Mouse (Mus musculus) hindbrain, embryonic 15.5 days (tissue): ENCODE measurements around the gene Uhmk1. TPM values are rescaled to one million over a fixed set of nuclear protein-coding genes. Genes with fewer than 3 reads are reported as not detected.

Experiments
- ATAC-seq: fragments of 200-750 bp; cut with Nextera tagmentation; 2 replicates; pipeline ENCODE4 v1.8.0; 2017; ENCODE audit warnings: low read depth, moderate number of reproducible peaks, moderate TSS enrichment; ENCODE audit not compliant: low FRiP score
- H3K27ac ChIP-seq: fragments of 300-500 bp; sonication (generic); replicated peaks from 2 replicates; pipeline ENCODE4 v1.5.1; 2015; ENCODE audit warnings: mild to moderate bottlenecking, inconsistent platforms
- H3K27me3 ChIP-seq: fragments of 300-500 bp; sonication (generic); 2 replicates; pipeline ENCODE4 v1.6.1; 2015; ENCODE audit warnings: control low read depth, inconsistent platforms
- H3K36me3 ChIP-seq: fragments of 300-500 bp; sonication (generic); 2 replicates; pipeline ENCODE4 v1.6.1; 2015; ENCODE audit warnings: control low read depth, inconsistent platforms
- H3K4me1 ChIP-seq: fragments of 300-500 bp; sonication (generic); replicated peaks from 2 replicates; pipeline ENCODE4 v1.6.1; 2015; ENCODE audit warnings: control low read depth, inconsistent platforms
- H3K4me2 ChIP-seq: fragments of 300-500 bp; sonication (generic); 2 replicates; pipeline ENCODE4 v1.6.1; 2015; ENCODE audit warnings: moderate library complexity, mild to moderate bottlenecking, inconsistent platforms
- H3K4me3 ChIP-seq: fragments of 300-500 bp; sonication (generic); 2 replicates; pipeline ENCODE4 v1.5.1; 2015; ENCODE audit warnings: mild to moderate bottlenecking, inconsistent platforms
- H3K9ac ChIP-seq: fragments of 300-500 bp; sonication (generic); 2 replicates; pipeline ENCODE4 v1.6.1; 2015; ENCODE audit warnings: inconsistent platforms
- H3K9me3 ChIP-seq: fragments of 300-500 bp; sonication (generic); 2 replicates; pipeline ENCODE4 v1.6.1; 2016; ENCODE audit warnings: control low read depth, inconsistent platforms
- WGBS: fragments of 180-500 bp; shearing (Covaris S2); methylation state at CpG from one replicate; pipeline ENCODE4 v1.1.7; 2015; 5-methylcytosine and 5-hydroxymethylcytosine counted together
- polyA plus RNA-seq: library from polyadenylated mRNA; unstranded; fragments of >200 nt; fragmentation: Nextera tagmentation; extraction: Ambion mirVana; gene quantifications from 2 replicates; pipeline ENCODE4 v1.2.1, GENCODE M21; 2015

Gene Uhmk1
- polyA plus RNA-seq, 1 experiment from 2014 or later = 9.6 TPM

- Histone ChIP-seq H3K4me3 (no peak overlapping the region), H3K27me3 (no peaks in the 10 kb centered on the region), H3K9ac (no peak overlapping the region), H3K4me2 (no peak overlapping the region), H3K9me3 (no peaks in the 10 kb centered on the region), H3K36me3 (peaks cover 21% of the 10 kb centered on the region; the same call in 1 of the 2 replicates), H3K4me1 (no peaks in the 10 kb centered on the region), H3K27ac (no peak overlapping the region)
- whole genome bisulfite sequencing = 55% methylated on average over 6 of the region's 6 CpGs
- ATAC-seq = no peak
Observed at GRCm38 (mm10) chr1:170150870-170151269, 64.3 kb downstream of the Uhmk1 start.

- Histone ChIP-seq H3K9me3 (no peaks in the 10 kb centered on the region), H3K4me2 (no peak overlapping the region), H3K27ac (no peak overlapping the region), H3K9ac (no peak overlapping the region), H3K36me3 (peaks cover 21% of the 10 kb centered on the region; the same call in 1 of the 2 replicates), H3K4me1 (no peaks in the 10 kb centered on the region), H3K4me3 (no peak overlapping the region), H3K27me3 (no peaks in the 10 kb centered on the region)
- 93% methylated on average over 4 of the region's 4 CpGs for WGBS
- no peak for ATAC-seq
Observed at GRCm38 (mm10) chr1:170149756-170150155, 65.4 kb downstream of the Uhmk1 start.

- Histone ChIP-seq H3K4me2 (no peak overlapping the region), H3K4me1 (no peaks in the 10 kb centered on the region), H3K4me3 (no peak overlapping the region), H3K9me3 (no peaks in the 10 kb centered on the region), H3K9ac (no peak overlapping the region), H3K27me3 (no peaks in the 10 kb centered on the region), H3K27ac (no peak overlapping the region), H3K36me3 (peaks cover 21% of the 10 kb centered on the region; the same call in 1 of the 2 replicates)
- ATAC-seq = no peak
- 91% methylated on average over 6 of the region's 6 CpGs for WGBS
Observed at GRCm38 (mm10) chr1:170148536-170148935, 66.7 kb downstream of the Uhmk1 start.

GRCm38 (mm10) chr1:170147651-170148448 lies 67.3 kb downstream of the Uhmk1 start:
- Histone ChIP-seq H3K4me1 (no peaks in the 10 kb centered on the region), H3K36me3 (peaks cover 25% of the 10 kb centered on the region; the same call in 1 of the 2 replicates), H3K4me3 (no peak overlapping the region), H3K27me3 (no peaks in the 10 kb centered on the region), H3K9ac (no peak overlapping the region), H3K4me2 (no peak overlapping the region), H3K9me3 (no peaks in the 10 kb centered on the region), H3K27ac (no peak overlapping the region)
- no peak for ATAC-seq
- 86% methylated on average over 9 of the region's 9 CpGs for WGBS

GRCm38 (mm10) chr1:170145606-170146005 lies 69.6 kb downstream of the Uhmk1 start:
- no peak overlapping the region for H3K9ac ChIP-seq
- no peak overlapping the region for H3K27ac ChIP-seq

More at GRCm38 (mm10) chr1:170145606-170146005, 69.6 kb downstream of the Uhmk1 start:
- Histone ChIP-seq H3K27me3 (no peaks in the 10 kb centered on the region), H3K36me3 (peaks cover 27% of the 10 kb centered on the region), H3K9me3 (no peaks in the 10 kb centered on the region), H3K4me1 (no peaks in the 10 kb centered on the region), H3K4me2 (no peak overlapping the region), H3K4me3 (no peak overlapping the region)
- WGBS = 97% methylated on average over 4 of the region's 4 CpGs
- ATAC-seq = no peak

Other genes starting within 250 kb of the Uhmk1 start
- gene Hsd17b7, start 246.2 kb downstream of the Uhmk1 start, polyA plus RNA-seq = 21.3 and 24.3 TPM in 2 replicates
- gene Ddr2, start 104.6 kb downstream of the Uhmk1 start, polyA plus RNA-seq = 9.9 and 10.2 TPM in 2 replicates
- gene Uap1, start 40.4 kb downstream of the Uhmk1 start, polyA plus RNA-seq = 61.9 and 62.4 TPM in 2 replicates
- not detected in 2 replicates for gene Sh2d1b2, start 17.4 kb upstream of the Uhmk1 start, polyA plus RNA-seq
- gene Sh2d1b1, start 61.9 kb upstream of the Uhmk1 start, polyA plus RNA-seq = 0.09 and 0.13 TPM in 2 replicates
- gene Gm7694, start 90.9 kb upstream of the Uhmk1 start, polyA plus RNA-seq = 2.1 and 2.6 TPM in 2 replicates
- 0.61 and 1.2 TPM in 2 replicates for gene Spata46, start 93.4 kb upstream of the Uhmk1 start, polyA plus RNA-seq